Mouse (Mus musculus) testis, adult 2 months (tissue): ENCODE results near the gene Cdkl2.

ENCODE experiments used
- CTCF ChIP-seq: fragments of 200-500 bp; IDR thresholded peaks from 2 replicates; pipeline ENCODE4 v1.5.1; 2012; ENCODE audit warnings: low read depth, mild to moderate bottlenecking, inconsistent platforms, low read length, moderate library complexity; ENCODE audit not compliant: control insufficient read depth, insufficient read depth, insufficient replicate concordance
- POLR2A ChIP-seq: fragments of 200-500 bp; IDR thresholded peaks from 2 replicates; pipeline ENCODE4 v1.6.1; 2012; ENCODE audit warnings: low read depth, mild to moderate bottlenecking, inconsistent platforms, low read length, moderate library complexity; ENCODE audit not compliant: control insufficient read depth

DNA sequence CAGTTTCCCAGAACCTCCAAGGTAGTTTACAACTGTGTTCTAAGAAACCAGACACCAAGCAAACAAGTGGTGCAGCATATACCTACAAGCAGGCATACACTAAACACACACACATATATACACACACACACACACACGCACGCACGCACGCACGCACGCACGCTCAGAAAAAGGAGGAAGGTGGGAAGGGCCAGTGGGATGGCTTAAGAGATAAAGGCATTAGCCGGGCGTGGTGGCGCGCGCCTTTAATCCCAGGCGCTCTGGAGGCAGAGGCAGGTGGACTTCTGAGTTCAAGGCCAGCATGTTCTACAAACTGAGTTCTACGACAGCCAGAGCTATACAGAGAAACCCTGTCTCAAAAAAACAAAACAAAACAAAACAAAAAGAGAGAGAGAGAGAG lies 30.4 kb upstream of the Cdkl2 start:
- no peak for TF ChIP-seq CTCF
- no peak for TF ChIP-seq POLR2A
